Mouse (Mus musculus) MEL (cell line): ENCODE measurements around the gene Sema6b. TPM values are rescaled to one million over a fixed set of nuclear protein-coding genes. Genes with fewer than 3 reads are reported as not detected.

Experiments used
- DNase-seq: peaks from one replicate; pipeline ENCODE4 v3.0.0; 2011; ENCODE audit warnings: low read depth, low spot score
- H3K27ac ChIP-seq: 2 replicates; pipeline ENCODE4 v1.5.1; 2012; ENCODE audit warnings: low read depth, mild to moderate bottlenecking, control low read depth, low read length, moderate library complexity; ENCODE audit not compliant: control insufficient read depth
- H3K27me3 ChIP-seq, 2 experiments: fragments of 150-350 bp in 1 of 2; sonication (generic) in 1 of 2; 2 replicates each; pipeline ENCODE4 v1.6.1; 2012; ENCODE audit warnings: low read length in 2 of 2, mild to moderate bottlenecking in 2 of 2, improper control_type of control experiment in 1 of 2, moderate library complexity in 1 of 2; ENCODE audit not compliant: insufficient read depth in 2 of 2, control insufficient read depth in 1 of 2
- H3K36me3 ChIP-seq, 2 experiments: 2 replicates each; pipeline ENCODE4 v1.6.1; 2012 to 2014; ENCODE audit warnings: low read length in 2 of 2, improper control_type of control experiment in 1 of 2, inconsistent platforms in 1 of 2, mild to moderate bottlenecking in 1 of 2; ENCODE audit not compliant: insufficient read depth in 2 of 2, control insufficient read depth in 1 of 2
- H3K4me1 ChIP-seq, 2 experiments: fragments of 150-350 bp in 1 of 2; sonication (generic) in 1 of 2; 2 replicates each; pipeline ENCODE4 v1.6.1; 2012; ENCODE audit warnings: low read length in 2 of 2, improper control_type of control experiment in 1 of 2, mild to moderate bottlenecking in 1 of 2; ENCODE audit not compliant: insufficient read depth in 2 of 2, control insufficient read depth in 1 of 2
- H3K4me3 ChIP-seq, 2 experiments: fragments of 150-350 bp in 1 of 2; sonication (generic) in 1 of 2; 2 replicates each; pipeline ENCODE4 v1.5.1; 2012; ENCODE audit warnings: low read depth in 2 of 2, low read length in 2 of 2, mild to moderate bottlenecking in 2 of 2, moderate library complexity in 2 of 2, control low read depth in 1 of 2, improper control_type of control experiment in 1 of 2; ENCODE audit not compliant: control insufficient read depth in 1 of 2, insufficient read depth in 1 of 2
- H3K79me2 ChIP-seq: 2 replicates; pipeline ENCODE4 v1.6.1; 2012; ENCODE audit warnings: mild to moderate bottlenecking, low read length, moderate library complexity; ENCODE audit not compliant: control insufficient read depth, poor library complexity, insufficient read depth
- H3K9ac ChIP-seq: 2 replicates; pipeline ENCODE4 v1.6.1; 2012; ENCODE audit warnings: low read depth, mild to moderate bottlenecking, control low read depth, low read length, moderate library complexity; ENCODE audit not compliant: control insufficient read depth, poor library complexity, severe bottlenecking
- H3K9me3 ChIP-seq: fragments of 150-350 bp; sonication (generic); replicated peaks from 2 replicates; pipeline ENCODE4 v1.6.1; 2012; ENCODE audit warnings: mild to moderate bottlenecking, low read length, improper control_type of control experiment, moderate library complexity; ENCODE audit not compliant: insufficient read depth
- BHLHE40 ChIP-seq: IDR thresholded peaks from 2 replicates; pipeline ENCODE4 v1.6.1; 2012; ENCODE audit warnings: low read depth, mild to moderate bottlenecking, inconsistent platforms, low read length, improper control_type of control experiment, borderline replicate concordance
- CHD2 ChIP-seq: IDR thresholded peaks from 2 replicates; pipeline ENCODE4 v1.6.1; 2011; ENCODE audit warnings: low read length, improper control_type of control experiment
- CTCF ChIP-seq, 3 experiments: IDR thresholded peaks in 2 of 3; conservative IDR thresholded peaks in 1 of 3; 2 replicates each; pipeline ENCODE4 v1.5.1; 2011 to 2012; ENCODE audit warnings: low read length in 3 of 3, low read depth in 2 of 3, mild to moderate bottlenecking in 2 of 3, improper control_type of control experiment in 1 of 3, inconsistent platforms in 1 of 3, mixed read lengths in 1 of 3, moderate library complexity in 1 of 3; ENCODE audit not compliant: control insufficient read depth in 1 of 3, insufficient read depth in 1 of 3, poor library complexity in 1 of 3, severe bottlenecking in 1 of 3
- E2F4 ChIP-seq: IDR thresholded peaks from 2 replicates; pipeline ENCODE4 v1.6.1; 2011; ENCODE audit warnings: low read depth, low read length, improper control_type of control experiment, borderline replicate concordance
- ELF1 ChIP-seq: IDR thresholded peaks from 2 replicates; pipeline ENCODE4 v1.6.1; 2014; ENCODE audit warnings: low read depth, mild to moderate bottlenecking, inconsistent platforms, low read length, improper control_type of control experiment, moderate library complexity
- ETS1 ChIP-seq: IDR thresholded peaks from 2 replicates; pipeline ENCODE4 v1.6.1; 2012; ENCODE audit warnings: low read depth, mild to moderate bottlenecking, inconsistent platforms, low read length, improper control_type of control experiment, moderate library complexity
- GABPA ChIP-seq: IDR thresholded peaks from 2 replicates; pipeline ENCODE4 v1.6.1; 2012; ENCODE audit warnings: low read depth, mild to moderate bottlenecking, inconsistent platforms, low read length, improper control_type of control experiment, moderate library complexity
- HCFC1 ChIP-seq: IDR thresholded peaks from 2 replicates; pipeline ENCODE4 v1.6.1; 2012; ENCODE audit warnings: low read depth, mild to moderate bottlenecking, inconsistent platforms, low read length, improper control_type of control experiment, moderate library complexity
- JUND ChIP-seq: IDR thresholded peaks from 2 replicates; pipeline ENCODE4 v1.6.1; 2011; ENCODE audit warnings: low read depth, mild to moderate bottlenecking, improper control_type of control experiment, low read length
- KAT2A ChIP-seq: conservative IDR thresholded peaks from 2 replicates; pipeline ENCODE4 v1.6.1; 2012; ENCODE audit warnings: low read depth, low read length, improper control_type of control experiment, inconsistent platforms
- MAFK ChIP-seq: IDR thresholded peaks from 2 replicates; pipeline ENCODE4 v1.6.1; 2011; ENCODE audit warnings: low read depth, mild to moderate bottlenecking, low read length, improper control_type of control experiment, borderline replicate concordance
- MAX ChIP-seq: IDR thresholded peaks from 2 replicates; pipeline ENCODE4 v1.6.1; 2011; ENCODE audit warnings: low read length, improper control_type of control experiment
- MAZ ChIP-seq: IDR thresholded peaks from 2 replicates; pipeline ENCODE4 v1.6.1; 2012; ENCODE audit warnings: low read depth, mild to moderate bottlenecking, inconsistent platforms, low read length, improper control_type of control experiment
- MEF2A ChIP-seq: IDR thresholded peaks from 2 replicates; pipeline ENCODE4 v1.6.1; 2014; ENCODE audit warnings: low read depth, mild to moderate bottlenecking, inconsistent platforms, low read length, improper control_type of control experiment; ENCODE audit not compliant: poor library complexity, insufficient replicate concordance, severe bottlenecking; ENCODE audit errors: extremely low read depth
- MYB ChIP-seq: IDR thresholded peaks from 2 replicates; pipeline ENCODE4 v1.6.1; 2011; ENCODE audit warnings: mild to moderate bottlenecking, low read depth, low read length, improper control_type of control experiment
- NELFE ChIP-seq: IDR thresholded peaks from 2 replicates; pipeline ENCODE4 v1.6.1; 2011; ENCODE audit warnings: low read depth, low read length, improper control_type of control experiment
- NRF1 ChIP-seq: IDR thresholded peaks from 2 replicates; pipeline ENCODE4 v1.6.1; 2014; ENCODE audit warnings: low read depth, mild to moderate bottlenecking, inconsistent platforms, low read length, improper control_type of control experiment, moderate library complexity; ENCODE audit not compliant: poor library complexity, insufficient read depth, severe bottlenecking
- POLR2A ChIP-seq, 2 experiments: IDR thresholded peaks; 2 replicates each; pipeline ENCODE4 v1.6.1; 2011 to 2012; ENCODE audit warnings: low read length in 2 of 2, mild to moderate bottlenecking in 2 of 2, control low read depth in 1 of 2, improper control_type of control experiment in 1 of 2, low read depth in 1 of 2, moderate library complexity in 1 of 2; ENCODE audit not compliant: control insufficient read depth in 1 of 2, insufficient read depth in 1 of 2, poor library complexity in 1 of 2
- SIN3A ChIP-seq: IDR thresholded peaks from 2 replicates; pipeline ENCODE4 v1.6.1; 2012; ENCODE audit warnings: low read length, improper control_type of control experiment, inconsistent platforms
- TBP ChIP-seq: IDR thresholded peaks from 2 replicates; pipeline ENCODE4 v1.8.0; 2011; ENCODE audit warnings: low read depth, low read length, improper control_type of control experiment
- TCF12 ChIP-seq: IDR thresholded peaks from 2 replicates; pipeline ENCODE4 v1.6.1; 2014; ENCODE audit warnings: low read depth, mild to moderate bottlenecking, inconsistent platforms, low read length, improper control_type of control experiment, moderate library complexity
- UBTF ChIP-seq: IDR thresholded peaks from 2 replicates; pipeline ENCODE4 v1.6.1; 2012; ENCODE audit warnings: low read depth, mild to moderate bottlenecking, inconsistent platforms, low read length, improper control_type of control experiment, moderate library complexity, borderline replicate concordance; ENCODE audit not compliant: insufficient read depth
- USF1 ChIP-seq: IDR thresholded peaks from 2 replicates; pipeline ENCODE4 v1.6.1; 2014; ENCODE audit warnings: low read depth, mild to moderate bottlenecking, inconsistent platforms, low read length, improper control_type of control experiment, moderate library complexity
- USF2 ChIP-seq, 2 experiments: IDR thresholded peaks; 2 replicates each; pipeline ENCODE4 v1.6.1; 2011 to 2012; ENCODE audit warnings: improper control_type of control experiment in 2 of 2, low read length in 2 of 2, borderline replicate concordance in 1 of 2, inconsistent platforms in 1 of 2, low read depth in 1 of 2, mild to moderate bottlenecking in 1 of 2; ENCODE audit not compliant: insufficient read depth in 1 of 2
- ZC3H11A ChIP-seq: IDR thresholded peaks from 2 replicates; pipeline ENCODE4 v1.6.1; 2012; ENCODE audit warnings: low read depth, mild to moderate bottlenecking, inconsistent platforms, low read length, improper control_type of control experiment
- ZKSCAN1 ChIP-seq: IDR thresholded peaks from 2 replicates; pipeline ENCODE4 v1.6.1; 2012; ENCODE audit warnings: low read depth, mild to moderate bottlenecking, inconsistent platforms, low read length, improper control_type of control experiment, moderate library complexity
- ZMIZ1 ChIP-seq: IDR thresholded peaks from 2 replicates; pipeline ENCODE4 v1.6.1; 2012; ENCODE audit warnings: low read depth, mild to moderate bottlenecking, inconsistent platforms, low read length, improper control_type of control experiment, moderate library complexity
- ZNF384 ChIP-seq: IDR thresholded peaks from 2 replicates; pipeline ENCODE4 v1.6.1; 2012; ENCODE audit warnings: low read depth, mild to moderate bottlenecking, inconsistent platforms, low read length, improper control_type of control experiment
- polyA plus RNA-seq, 2 experiments: library from polyadenylated mRNA; stranded (reverse) in 1 of 2; unstranded in 1 of 2; fragments of >175 nt in 1 of 2; fragments of >200 nt in 1 of 2; gene quantifications; 2 replicates each; pipeline versions ENCODE4 v1.2.1 to v1.2.4; 2012; ENCODE audit warnings: low replicate concordance in 2 of 2, low read depth in 1 of 2; ENCODE audit not compliant: insufficient read length in 2 of 2, insufficient read depth in 1 of 2, missing spikeins in 1 of 2
- total RNA-seq: library from RNA; depleted of rRNA; stranded (reverse); fragments of 300-350 nt; gene quantifications from 2 replicates; pipeline ENCODE4 v1.2.3, GENCODE M21; 2012

Sema6b gene
- total and polyA plus RNA-seq, 3 experiments, result 7.7 to 16.8 TPM; not detected in 1

DNA sequence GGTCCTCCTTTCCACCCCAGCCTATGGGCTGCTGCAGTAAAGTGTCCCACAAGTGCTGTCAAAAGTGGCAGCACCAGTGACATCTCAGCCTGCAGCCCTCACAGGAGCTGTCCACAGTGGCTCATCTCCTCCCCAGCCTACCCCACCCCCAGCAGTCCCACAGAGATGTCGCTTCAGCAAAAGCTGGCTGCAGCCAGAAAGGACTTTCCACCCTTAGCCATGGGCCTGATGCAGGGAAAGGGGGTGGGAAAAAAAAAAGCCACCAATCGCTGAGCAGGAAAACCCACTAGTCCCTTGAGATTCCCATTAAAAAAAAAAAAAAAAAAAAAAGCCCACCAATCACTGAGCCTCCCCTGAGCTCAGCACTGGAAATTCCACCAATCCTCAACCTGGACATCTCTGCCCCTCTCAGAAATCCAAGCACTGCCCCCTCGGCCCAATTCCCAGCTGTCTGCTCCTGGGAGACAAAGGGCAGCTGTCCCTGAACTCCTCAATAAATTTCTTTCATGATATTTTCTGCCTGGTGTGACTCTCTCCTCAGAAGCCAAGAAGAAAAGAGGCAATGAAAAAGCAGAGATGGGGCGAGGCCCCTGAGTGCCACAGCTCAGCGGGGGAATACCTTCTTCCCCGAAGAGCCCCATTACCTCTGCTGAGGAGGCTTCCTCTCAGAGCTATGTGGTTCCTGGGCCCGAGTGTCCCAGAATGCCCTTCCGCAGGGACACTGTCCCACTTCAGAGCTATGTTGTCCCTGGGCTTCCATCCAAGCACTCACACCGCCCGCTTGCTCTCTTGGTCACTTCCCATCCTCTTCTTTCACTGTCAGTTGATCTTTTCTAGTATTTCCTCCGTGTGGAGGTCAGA, 45.4 kb upstream of the Sema6b start:
- peaks cover 0 to 5% of the 10 kb centered on the region in 2 experiments; a peak in 3 of 4 replicates for H3K36me3 ChIP-seq
- TF ChIP-seq MAFK, result no peak
- TF ChIP-seq NELFE, result no peak
- no peak for TF ChIP-seq CHD2
- no peak for TF ChIP-seq ZKSCAN1
- H3K4me1 ChIP-seq, result peaks cover 0 to 14% of the 10 kb centered on the region in 2 experiments; a peak in 2 of 4 replicates
- H3K79me2 ChIP-seq, result peaks cover 14% of the 10 kb centered on the region
- no peak for DNase-seq
- no peak overlapping the region for H3K4me3 ChIP-seq
- H3K27me3 ChIP-seq, result no peaks in the 10 kb centered on the region
- H3K9me3 ChIP-seq, result no peaks in the 10 kb centered on the region
- H3K9ac ChIP-seq, result no peak overlapping the region
- no peak overlapping the region for H3K27ac ChIP-seq

GRCm38 (mm10) chr17:56183658-56184103, 43.5 kb upstream of the Sema6b start, which contains the start of gene Mydgf:
TSS of gene Mydgf (minus strand) at chr17:56183920.
- Histone ChIP-seq H3K36me3 (peaks cover 0 to 5% of the 10 kb centered on the region in 2 experiments; a peak in 3 of 4 replicates), H3K9ac (peak within 1 kb of the TSS; percentile 93), H3K27ac (peak within 1 kb of the TSS; percentile 53), H3K4me1 (peaks cover 0 to 14% of the 10 kb centered on the region in 2 experiments; a peak in 2 of 4 replicates), H3K79me2 (peaks cover 14% of the 10 kb centered on the region), H3K27me3 (no peaks in the 10 kb centered on the region), H3K4me3 (peak within 1 kb of the TSS; percentile 68 to 92), H3K9me3 (no peaks in the 10 kb centered on the region)
- peak; percentile 97 for DNase-seq
- peak; percentile 72 for TF ChIP-seq ZMIZ1
- TF ChIP-seq E2F4, result no peak
- TF ChIP-seq GABPA, result no peak
- TF ChIP-seq POLR2A (IDR thresholded peaks at IDR 0.05; ENCODE audit: control insufficient read depth in 1 of 2, insufficient read depth in 1 of 2, low read depth in 1 of 2, low read length in 2 of 2, poor library complexity in 1 of 2), result peak; percentile 68 to 80
- TF ChIP-seq MAZ, result peak; percentile 7; the same call in 1 of the 2 replicates
- peak; percentile 93 for TF ChIP-seq MAX
- TF ChIP-seq JUND, result no peak
- TF ChIP-seq BHLHE40, result peak; percentile 80
- TF ChIP-seq TBP, result peak; percentile 78
- TF ChIP-seq MEF2A, result peak; percentile 53; the same call in 1 of the 2 replicates
- peak; percentile 40; the same call in 1 of the 2 replicates for TF ChIP-seq ETS1
- 0 out of 2 replicates have a peak, but pooled peaks have one; percentile 49 for TF ChIP-seq ELF1
- TF ChIP-seq ZC3H11A, result no peak
- no peak for TF ChIP-seq CTCF (IDR thresholded peaks at IDR 0.05 in 2 of 3, conservative IDR thresholded peaks at IDR 0.05 in 1 of 3; ENCODE audit: control insufficient read depth in 1 of 3, insufficient read depth in 1 of 3, low read depth in 2 of 3, low read length in 3 of 3, poor library complexity in 1 of 3, severe bottlenecking in 1 of 3)
- TF ChIP-seq ZKSCAN1, result no peak
- TF ChIP-seq USF2 (IDR thresholded peaks at IDR 0.05; ENCODE audit: borderline replicate concordance in 1 of 2, insufficient read depth in 1 of 2, low read depth in 1 of 2, low read length in 2 of 2), result peak; percentile 57 to 92; a peak in 3 of 4 replicates
- TF ChIP-seq SIN3A, result 0 out of 2 replicates have a peak, but pooled peaks have one; percentile 70
- peak; percentile 99 for TF ChIP-seq USF1
- peak; percentile 55; the same call in 1 of the 2 replicates for TF ChIP-seq KAT2A
- peak; percentile 87 for TF ChIP-seq HCFC1
- peak; percentile 80 for TF ChIP-seq NELFE
- no peak for TF ChIP-seq UBTF
- peak; percentile 63 for TF ChIP-seq TCF12
- peak; percentile 95 for TF ChIP-seq NRF1
- TF ChIP-seq MYB, result no peak
- TF ChIP-seq ZNF384, result no peak
